Mouse (Mus musculus) kidney, embryonic 14.5 days (tissue): ENCODE measurements around the gene Nsa2. TPM values are rescaled to one million over a fixed set of nuclear protein-coding genes. Genes with fewer than 3 reads are reported as not detected.

Source experiments
- ATAC-seq: fragments of 200-750 bp; cut with Nextera tagmentation; 2 replicates; pipeline ENCODE4 v1.8.0; 2017; ENCODE audit warnings: moderate number of reproducible peaks, mild to moderate bottlenecking, moderate TSS enrichment, moderate library complexity; ENCODE audit not compliant: low FRiP score, low TSS enrichment
- H3K27ac ChIP-seq: fragments of 300-500 bp; sonication (generic); 2 replicates; pipeline ENCODE4 v1.5.1; 2014; ENCODE audit warnings: low read depth, mild to moderate bottlenecking, low read length, moderate library complexity, mixed read lengths
- H3K27me3 ChIP-seq: fragments of 300-500 bp; sonication (generic); 2 replicates; pipeline ENCODE4 v1.6.1; 2014; ENCODE audit warnings: mild to moderate bottlenecking, low read length; ENCODE audit not compliant: control insufficient read depth, insufficient read depth
- H3K36me3 ChIP-seq: fragments of 300-500 bp; sonication (generic); 2 replicates; pipeline ENCODE4 v1.6.1; 2014; ENCODE audit warnings: low read length, mixed read lengths; ENCODE audit not compliant: control insufficient read depth, insufficient read depth
- H3K4me1 ChIP-seq: fragments of 300-500 bp; sonication (generic); 2 replicates; pipeline ENCODE4 v1.6.1; 2014; ENCODE audit warnings: low read length, mixed read lengths; ENCODE audit not compliant: control insufficient read depth, insufficient read depth
- H3K4me2 ChIP-seq: fragments of 300-500 bp; sonication (generic); replicated peaks from 2 replicates; pipeline ENCODE4 v1.6.1; 2014; ENCODE audit warnings: low read depth, mild to moderate bottlenecking, low read length
- H3K4me3 ChIP-seq: fragments of 300-500 bp; sonication (generic); 2 replicates; pipeline ENCODE4 v1.5.1; 2014; ENCODE audit warnings: mild to moderate bottlenecking, low read length
- H3K9ac ChIP-seq: fragments of 300-500 bp; sonication (generic); 2 replicates; pipeline ENCODE4 v1.6.1; 2014; ENCODE audit warnings: low read depth, mild to moderate bottlenecking, low read length, moderate library complexity
- H3K9me3 ChIP-seq: fragments of 300-500 bp; sonication (generic); 2 replicates; pipeline ENCODE4 v1.6.1; 2016; ENCODE audit warnings: low read length; ENCODE audit not compliant: control insufficient read depth
- WGBS: fragments of 180-500 bp; shearing (Covaris S2); extraction: QIAGEN DNeasy Blood & Tissue Kit; methylation state at CpG from one replicate; pipeline ENCODE4 v1.1.7; 2014; 5-methylcytosine and 5-hydroxymethylcytosine counted together
- polyA plus RNA-seq: library from polyadenylated mRNA; unstranded; fragments of >200 nt; fragmentation: Nextera tagmentation; extraction: Ambion mirVana; gene quantifications from 2 replicates; pipeline ENCODE4 v1.2.1, GENCODE M21; 2014

Gene Nsa2
- polyA plus RNA-seq, 1 experiment from 2014 or later, result 77.1 TPM

DNA sequence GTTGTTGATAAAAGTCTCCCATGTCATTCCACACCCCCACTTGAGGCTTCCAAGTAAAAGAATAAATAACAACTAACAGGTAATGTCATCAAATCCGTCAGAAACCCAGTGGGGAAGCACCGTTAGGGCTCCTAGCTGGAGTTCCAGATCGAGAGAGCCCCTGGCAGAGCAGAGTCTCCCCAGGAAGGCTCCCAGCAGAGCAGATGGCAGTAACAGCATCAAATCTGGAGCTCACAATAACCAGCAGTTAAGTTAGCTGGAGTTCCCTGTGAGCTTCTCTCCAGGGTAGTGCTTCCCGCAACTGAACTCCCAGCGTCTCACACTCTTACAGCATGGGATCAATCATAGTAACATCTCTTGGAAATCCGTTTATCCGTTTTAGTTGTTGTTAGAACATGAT lies 32.7 kb downstream of the Nsa2 start:
- Histone ChIP-seq H3K9ac (no peak overlapping the region), H3K27ac (no peak overlapping the region), H3K36me3 (no peaks in the 10 kb centered on the region), H3K4me3 (no peak overlapping the region), H3K27me3 (no peaks in the 10 kb centered on the region), H3K9me3 (no peaks in the 10 kb centered on the region), H3K4me1 (no peaks in the 10 kb centered on the region), H3K4me2 (no peak overlapping the region)
- ATAC-seq, result no peak
- WGBS, result 85% methylated on average over 7 of the region's 7 CpGs

DNA sequence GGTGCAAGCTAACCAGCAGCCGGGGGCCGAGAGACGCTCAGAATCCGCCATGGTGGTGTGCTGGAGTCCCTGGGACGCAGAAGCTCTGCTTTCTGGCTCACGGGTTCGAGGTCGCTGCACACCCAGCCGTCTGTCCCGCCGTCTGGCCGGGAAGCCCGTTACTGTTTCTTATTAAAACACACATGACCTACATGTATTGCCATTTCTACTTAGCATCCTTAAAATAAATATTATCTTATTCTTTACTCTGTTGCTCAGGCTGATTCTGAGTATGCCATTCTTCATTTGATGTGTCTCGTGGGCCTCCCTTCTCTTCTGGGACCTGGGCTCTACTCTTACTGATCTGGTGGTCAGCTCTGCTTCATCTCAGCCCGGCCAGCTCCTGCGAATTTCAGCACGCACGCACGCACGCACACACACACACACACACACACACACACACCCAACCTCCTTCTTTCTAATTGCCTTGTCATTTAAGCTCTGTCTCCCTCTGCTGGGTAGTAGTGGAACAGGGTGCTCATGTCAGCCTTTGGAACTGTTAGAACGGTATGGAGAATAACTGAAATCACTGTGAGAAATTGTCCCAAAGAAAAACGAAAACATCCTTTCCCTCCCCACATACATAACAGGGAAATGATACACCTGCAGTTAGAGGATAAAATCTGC lies 38.4 kb downstream of the Nsa2 start, which contains the start of gene Gm6169:
Gm6169 (minus strand) TSS at position 51 of the 666 bp plus-strand sequence.
- Histone ChIP-seq H3K4me2 (no peak within 1 kb of the TSS), H3K4me3 (no peak within 1 kb of the TSS), H3K27me3 (no peaks in the 10 kb centered on the region), H3K9me3 (no peaks in the 10 kb centered on the region), H3K4me1 (no peaks in the 10 kb centered on the region), H3K9ac (no peak within 1 kb of the TSS), H3K36me3 (no peaks in the 10 kb centered on the region), H3K27ac (no peak within 1 kb of the TSS)
- ATAC-seq, result no peak
- whole genome bisulfite sequencing, result 79% methylated on average over 22 of the region's 22 CpGs

DNA sequence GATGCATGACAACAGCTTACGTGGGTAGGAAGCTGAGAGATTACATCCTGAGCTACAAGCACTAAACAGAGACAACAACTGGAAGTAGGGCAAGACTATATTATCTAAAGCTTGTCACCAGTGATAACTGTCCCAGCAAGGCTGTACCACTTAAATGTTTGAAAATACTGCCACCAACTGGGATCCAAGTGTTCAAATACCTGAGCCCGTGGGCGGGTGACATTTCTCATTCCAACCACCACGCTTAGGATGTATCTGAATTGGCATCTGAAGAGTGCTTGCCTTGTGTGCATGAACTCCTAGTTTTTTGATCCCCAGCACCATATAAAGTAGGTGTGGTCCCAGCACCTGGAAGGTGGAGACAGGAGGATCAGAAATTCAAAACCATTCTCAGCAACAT lies 42.0 kb downstream of the Nsa2 start:
- WGBS, result 81% methylated on average over 4 of the region's 4 CpGs
- no peaks in the 10 kb centered on the region for H3K27me3 ChIP-seq
- no peaks in the 10 kb centered on the region for H3K4me1 ChIP-seq
- H3K27ac ChIP-seq, result no peak overlapping the region
- no peaks in the 10 kb centered on the region for H3K36me3 ChIP-seq
- no peak for ATAC-seq
- H3K9ac ChIP-seq, result no peak overlapping the region
- H3K4me3 ChIP-seq, result no peak overlapping the region
- no peak overlapping the region for H3K4me2 ChIP-seq
- no peaks in the 10 kb centered on the region for H3K9me3 ChIP-seq

DNA sequence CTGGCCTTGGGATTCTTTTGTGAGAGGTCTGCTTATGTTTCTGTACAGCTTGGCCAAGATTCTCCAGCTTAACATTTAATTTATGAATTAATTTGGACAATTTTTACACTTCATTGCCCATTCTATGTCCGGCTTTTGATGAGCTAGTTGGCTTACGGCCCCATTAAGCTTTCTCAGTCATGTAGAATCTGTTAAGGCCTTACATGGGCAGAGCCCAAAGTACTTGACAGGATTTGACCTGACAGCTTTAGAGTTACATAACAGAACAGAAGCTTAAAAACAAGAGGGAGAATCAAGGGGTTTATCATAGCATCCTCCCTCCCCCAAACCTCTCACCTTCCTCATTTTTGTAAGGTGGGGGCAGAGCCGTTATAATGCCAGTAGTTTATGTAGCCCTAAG lies 49.6 kb downstream of the Nsa2 start:
- no peaks in the 10 kb centered on the region for H3K27me3 ChIP-seq
- ATAC-seq, result no peak
- H3K9me3 ChIP-seq, result no peaks in the 10 kb centered on the region
- WGBS, result 72% methylated on average over 3 of the region's 3 CpGs
- H3K4me3 ChIP-seq, result no peak overlapping the region
- no peaks in the 10 kb centered on the region for H3K36me3 ChIP-seq
- H3K27ac ChIP-seq, result no peak overlapping the region
- H3K9ac ChIP-seq, result no peak overlapping the region
- no peak overlapping the region for H3K4me2 ChIP-seq
- no peaks in the 10 kb centered on the region for H3K4me1 ChIP-seq

DNA sequence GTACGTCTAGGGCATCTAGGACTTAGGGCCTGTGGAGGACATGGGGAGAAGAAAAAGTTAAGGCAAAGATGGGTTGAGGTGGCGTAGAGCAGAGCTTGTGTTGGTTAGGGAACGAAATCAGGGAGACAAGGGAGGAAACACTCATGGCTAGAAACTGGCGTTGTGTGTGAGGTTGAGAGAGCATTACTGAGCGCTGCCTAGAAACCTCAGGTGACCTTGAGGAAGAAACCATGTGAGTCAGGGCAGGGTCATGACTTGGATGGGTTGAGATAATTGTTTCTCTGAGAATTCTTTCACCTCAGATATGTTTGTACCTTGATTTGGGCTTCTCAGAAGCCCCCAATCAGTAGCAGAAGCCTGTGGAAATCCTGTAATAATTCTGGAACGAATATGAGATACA lies 50.3 kb downstream of the Nsa2 start:
- H3K9me3 ChIP-seq, result no peaks in the 10 kb centered on the region
- 92% methylated on average over 6 of the region's 6 CpGs for WGBS
- no peaks in the 10 kb centered on the region for H3K27me3 ChIP-seq
- H3K4me3 ChIP-seq, result no peak overlapping the region
- H3K4me2 ChIP-seq, result no peak overlapping the region
- no peak overlapping the region for H3K9ac ChIP-seq
- no peak for ATAC-seq
- H3K27ac ChIP-seq, result no peak overlapping the region
- H3K4me1 ChIP-seq, result no peaks in the 10 kb centered on the region
- no peaks in the 10 kb centered on the region for H3K36me3 ChIP-seq

DNA sequence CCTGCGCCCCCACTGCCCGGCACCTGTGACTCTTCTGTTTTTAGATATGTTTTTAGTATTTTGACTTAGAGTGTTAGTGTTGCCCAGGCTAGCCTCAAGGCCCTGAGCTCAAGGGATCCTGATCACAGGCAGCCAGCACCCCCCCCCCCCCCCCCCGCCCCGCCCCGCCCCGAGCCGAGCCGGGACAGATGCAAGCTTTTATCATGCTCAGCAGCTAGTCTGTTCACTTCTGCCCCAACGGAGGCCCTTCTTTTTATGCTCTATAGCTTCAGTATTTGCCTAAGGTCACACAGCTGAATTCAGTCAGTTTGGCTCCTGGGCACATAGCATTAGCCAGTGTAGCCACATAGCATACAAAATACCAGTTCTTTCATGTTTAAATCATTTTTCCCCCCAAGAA lies 51.4 kb downstream of the Nsa2 start:
- WGBS, result 89% methylated on average over 9 of the region's 9 CpGs
- ATAC-seq, result no peak
- Histone ChIP-seq H3K36me3 (no peaks in the 10 kb centered on the region), H3K9me3 (no peaks in the 10 kb centered on the region), H3K4me3 (no peak overlapping the region), H3K27me3 (no peaks in the 10 kb centered on the region), H3K9ac (no peak overlapping the region), H3K4me2 (no peak overlapping the region), H3K27ac (no peak overlapping the region), H3K4me1 (no peaks in the 10 kb centered on the region)

DNA sequence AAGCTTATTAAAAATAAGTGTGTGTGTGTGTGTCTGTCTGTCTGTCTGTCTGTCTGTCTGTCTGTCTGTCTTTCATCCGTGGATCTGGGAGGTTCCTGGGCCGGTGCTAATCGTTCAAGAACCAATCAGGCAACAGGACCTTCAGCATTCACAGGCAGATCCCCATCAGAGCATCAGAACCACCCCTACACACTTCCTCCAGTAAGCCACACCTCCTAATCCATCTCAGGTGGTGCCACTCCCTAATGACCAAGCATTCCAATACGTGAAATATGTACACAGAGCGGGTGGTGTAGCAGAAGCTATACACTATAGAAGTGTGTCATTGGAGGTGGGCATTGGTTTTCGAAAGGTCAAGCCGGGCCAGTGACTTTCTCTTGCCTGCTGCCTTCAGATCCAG lies 55.3 kb downstream of the Nsa2 start:
- Histone ChIP-seq H3K4me1 (no peaks in the 10 kb centered on the region), H3K27ac (no peak overlapping the region), H3K9ac (no peak overlapping the region), H3K27me3 (no peaks in the 10 kb centered on the region), H3K9me3 (no peaks in the 10 kb centered on the region), H3K4me3 (no peak overlapping the region), H3K4me2 (no peak overlapping the region), H3K36me3 (no peaks in the 10 kb centered on the region)
- 89% methylated on average over 7 of the region's 7 CpGs for WGBS
- no peak for ATAC-seq

DNA sequence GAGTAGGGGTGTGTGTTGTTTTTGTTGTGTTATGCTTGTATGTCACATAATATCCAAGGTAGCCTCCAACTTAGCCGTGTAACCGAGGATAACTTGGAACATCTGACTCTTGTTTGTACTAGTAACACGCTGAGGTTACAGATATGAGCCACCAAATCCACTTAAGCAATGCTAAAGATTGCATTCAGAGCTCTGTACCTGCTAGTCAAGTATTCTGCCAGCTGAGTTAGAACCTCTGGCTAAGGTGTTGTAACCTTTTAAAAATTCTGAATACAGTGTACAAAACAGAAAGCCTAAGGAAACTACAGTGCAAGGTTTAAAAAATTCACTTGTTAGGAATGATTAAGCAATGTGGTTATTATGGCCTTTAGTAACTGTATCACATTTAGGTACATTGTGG lies 57.1 kb downstream of the Nsa2 start:
- WGBS, result 95% methylated on average over 3 of the region's 3 CpGs
- no peak overlapping the region for H3K9ac ChIP-seq
- no peaks in the 10 kb centered on the region for H3K4me1 ChIP-seq
- no peaks in the 10 kb centered on the region for H3K9me3 ChIP-seq
- no peak for ATAC-seq
- no peak overlapping the region for H3K4me2 ChIP-seq
- H3K27me3 ChIP-seq, result no peaks in the 10 kb centered on the region
- no peak overlapping the region for H3K27ac ChIP-seq
- no peaks in the 10 kb centered on the region for H3K36me3 ChIP-seq
- no peak overlapping the region for H3K4me3 ChIP-seq

DNA sequence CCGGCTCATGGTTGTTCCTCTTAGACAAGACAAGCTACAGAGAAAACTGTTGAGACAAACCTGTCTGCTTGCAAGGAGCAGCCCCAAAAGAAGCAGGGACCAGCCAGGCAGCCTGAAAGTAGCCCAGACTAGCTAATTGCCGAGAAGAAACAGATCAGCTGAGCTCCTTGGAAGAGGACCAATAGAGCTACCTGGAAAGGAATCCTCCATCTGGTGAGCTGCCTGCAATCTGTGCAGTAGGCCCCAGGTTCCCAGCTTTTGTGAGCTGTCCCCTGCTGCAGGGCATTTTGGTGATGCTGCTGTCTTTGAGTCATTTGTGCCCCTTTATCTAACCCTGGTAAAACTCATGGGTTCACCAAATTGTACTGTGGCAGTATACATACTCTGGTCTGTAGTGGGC lies 57.5 kb downstream of the Nsa2 start:
- Histone ChIP-seq H3K4me2 (no peak overlapping the region), H3K27me3 (no peaks in the 10 kb centered on the region), H3K9ac (no peak overlapping the region), H3K4me3 (no peak overlapping the region), H3K4me1 (no peaks in the 10 kb centered on the region), H3K36me3 (no peaks in the 10 kb centered on the region), H3K27ac (no peak overlapping the region), H3K9me3 (no peaks in the 10 kb centered on the region)
- ATAC-seq, result no peak
- WGBS, result 82% methylated on average over 2 of the region's 2 CpGs
